Mouse (Mus musculus): ENCODE results near the gene Aqp11. TPM values are rescaled to one million over a fixed set of nuclear protein-coding genes. Genes with fewer than 3 reads are reported as not detected.
A peak's percentile ranks its signal among the peaks of the same experiment; 100 is the strongest.

The Aqp11 gene
- polyA plus RNA-seq, 1 experiment from 2014 or later, result 368 TPM

GRCm38 (mm10) chr7:97709204-97709603 lies 28.9 kb downstream of the Aqp11 start:
- DNase-seq (ENCODE audit: low spot score), result no peak

DNA sequence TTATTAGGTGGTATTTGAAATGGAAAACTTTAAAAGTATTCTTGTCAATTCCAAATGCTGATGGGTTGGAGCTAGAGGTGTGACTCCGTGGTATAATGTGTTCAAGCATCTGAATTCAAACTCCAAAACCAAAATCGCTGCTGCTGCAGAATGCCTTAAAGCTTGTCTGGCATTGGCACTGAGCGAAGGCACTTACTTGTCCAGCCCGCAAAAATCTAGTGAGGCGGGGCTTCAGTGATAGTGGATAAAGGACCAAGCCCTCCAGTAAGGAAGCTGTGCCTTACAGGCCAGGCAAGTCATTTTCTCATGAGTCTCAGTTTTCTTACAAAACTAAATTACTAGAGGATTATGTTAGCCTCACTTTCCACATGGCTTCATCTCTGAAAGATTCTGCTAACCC lies 30.3 kb downstream of the Aqp11 start:
- no peak for DNase-seq (ENCODE audit: low spot score)

- DNase-seq (ENCODE audit: low spot score), result no peak
These were observed 31.0 kb downstream of the Aqp11 start for GRCm38 (mm10) chr7:97707123-97707522.

DNA sequence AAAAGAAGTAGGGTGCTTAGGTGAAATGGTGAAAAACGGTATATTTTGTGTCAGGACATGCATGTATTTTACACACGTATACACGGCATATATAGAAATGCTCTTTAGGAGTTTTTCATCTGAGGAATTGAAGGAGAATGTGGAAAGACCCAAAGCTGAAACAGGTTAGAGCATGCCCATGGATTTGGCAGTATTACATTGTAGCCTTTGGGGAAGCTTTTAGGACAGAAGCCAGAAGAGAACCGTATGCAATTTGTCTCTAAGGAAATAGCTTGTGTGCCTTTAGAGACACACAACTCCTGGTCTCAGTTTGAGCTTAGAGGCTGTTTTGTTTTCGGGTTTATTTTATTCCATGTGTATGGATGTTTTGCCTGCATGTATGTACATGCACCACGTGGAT lies 37.0 kb downstream of the Aqp11 start:
- DNase-seq (ENCODE audit: low spot score), result no peak

DNA sequence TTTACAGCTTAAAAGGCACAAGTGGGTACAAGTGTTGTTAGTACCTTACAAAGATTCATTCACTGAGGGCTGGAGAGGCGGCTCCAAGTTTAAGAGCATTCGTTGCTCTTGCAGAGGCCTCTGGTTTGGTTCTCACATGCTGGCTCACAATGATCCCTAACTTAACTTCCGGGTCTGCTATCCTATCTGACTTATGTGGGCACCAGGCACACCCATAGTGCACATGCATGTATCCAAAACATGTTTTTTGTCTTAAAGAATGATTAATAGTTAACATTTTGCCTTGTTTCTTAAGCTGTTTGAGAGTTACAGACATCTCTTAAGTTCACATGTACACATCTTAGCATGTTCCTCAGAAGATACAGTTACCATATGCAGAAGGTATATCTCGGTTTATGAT lies 37.9 kb downstream of the Aqp11 start:
- no peak for DNase-seq (ENCODE audit: low spot score)

DNA sequence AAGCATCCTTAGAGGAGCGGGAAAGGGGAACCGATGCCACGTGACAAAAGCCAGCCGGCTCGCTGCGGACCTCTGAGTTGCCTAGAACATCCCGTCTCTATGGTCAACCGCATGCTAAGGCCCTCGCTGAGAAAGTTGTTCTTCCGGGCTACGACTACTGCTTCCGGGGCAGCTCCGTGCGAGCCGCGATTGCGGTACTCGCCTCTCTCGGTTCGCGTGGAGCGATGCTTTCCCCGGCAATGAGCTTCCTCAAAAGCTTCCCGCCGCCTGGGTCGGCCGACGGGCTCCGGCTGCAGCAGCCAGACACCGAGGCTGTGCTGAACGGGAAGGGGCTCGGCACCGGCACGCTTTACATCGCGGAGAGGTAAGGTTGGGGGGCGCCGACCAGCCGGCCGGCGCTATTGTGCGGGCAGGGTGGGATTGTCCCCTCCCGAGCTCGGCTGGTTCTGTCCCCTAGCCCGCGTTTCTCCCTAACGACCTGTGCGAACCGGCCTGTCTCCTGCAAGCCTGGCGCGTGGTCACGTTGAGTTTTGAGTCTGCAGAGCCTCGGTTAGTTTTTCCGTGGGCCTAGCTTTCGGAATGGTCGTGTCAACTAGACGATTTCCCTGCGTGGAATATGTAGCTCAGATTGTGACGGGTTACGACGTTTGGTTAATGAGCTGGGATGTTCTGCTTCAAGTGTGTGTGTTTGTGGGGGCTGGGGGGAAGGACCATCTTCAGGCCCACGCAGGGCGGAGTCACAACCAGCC lies 41.4 kb downstream of the Aqp11 start, which contains the start of gene Clns1a:
Gene Clns1a, plus strand, starts transcription at position 129 of the 749 bp plus-strand sequence.
- peak; percentile 88 for DNase-seq (ENCODE audit: low spot score)

GRCm38 (mm10) chr7:97696133-97696505 lies 42.0 kb downstream of the Aqp11 start:
- no peak for DNase-seq (ENCODE audit: low spot score)

- no peak for DNase-seq (ENCODE audit: low spot score)
These were observed 42.6 kb downstream of the Aqp11 start for GRCm38 (mm10) chr7:97695441-97695840.

DNA sequence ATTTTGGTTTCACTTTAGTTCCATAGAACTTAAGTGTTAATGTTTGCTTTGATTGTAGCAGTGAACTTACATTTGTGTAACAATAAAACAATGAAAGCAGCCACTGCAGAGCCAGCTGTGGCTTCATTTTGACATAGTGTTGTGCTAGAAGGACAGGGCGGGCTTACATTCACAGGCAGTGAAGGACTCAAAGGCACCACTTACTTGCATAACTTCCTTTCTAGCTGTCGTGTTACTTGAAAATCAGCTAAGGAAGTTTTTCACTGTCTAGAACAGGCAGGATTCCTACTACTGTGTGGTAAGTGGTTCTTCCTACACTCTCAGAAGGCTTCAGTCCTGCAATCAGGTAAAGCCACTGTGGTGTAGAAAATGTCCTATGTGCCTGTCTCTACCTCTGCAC lies 50.3 kb downstream of the Aqp11 start:
- DNase-seq (ENCODE audit: low spot score), result no peak

- peak; percentile 48 for DNase-seq (ENCODE audit: low spot score)
These were observed 58.9 kb downstream of the Aqp11 start for GRCm38 (mm10) chr7:97679239-97679638.

Other genes starting within 250 kb of the Aqp11 start
- 67.9 and 73.3 TPM in 2 replicates for gene Aamdc, start 158.8 kb downstream of the Aqp11 start, polyA plus RNA-seq (2015; fragmentation: Nextera tagmentation; extraction: Ambion mirVana)
- gene Rsf1, start 158.4 kb downstream of the Aqp11 start, polyA plus RNA-seq (2015; fragmentation: Nextera tagmentation; extraction: Ambion mirVana), result 24.3 and 29.2 TPM in 2 replicates
- 244 and 247 TPM in 2 replicates for gene Clns1a, start 41.7 kb downstream of the Aqp11 start, polyA plus RNA-seq (2015; fragmentation: Nextera tagmentation; extraction: Ambion mirVana)
- 17.2 and 23.6 TPM in 2 replicates for gene Pak1, start 50.3 kb upstream of the Aqp11 start, polyA plus RNA-seq (2015; fragmentation: Nextera tagmentation; extraction: Ambion mirVana)
- gene Gdpd4, start 181.7 kb upstream of the Aqp11 start, polyA plus RNA-seq (2015; fragmentation: Nextera tagmentation; extraction: Ambion mirVana), result not detected in 2 replicates